Mouse (Mus musculus): ENCODE results near the gene Tssk2.

GRCm38 (mm10) chr16:17911052-17911595, 12.7 kb downstream of the Tssk2 start, which contains the start of gene Ess2:
- no peak for TF ChIP-seq GATA1 (IDR thresholded peaks at IDR 0.05; ENCODE audit: borderline replicate concordance, low read length)
- TF ChIP-seq FLI1 (IDR thresholded peaks at IDR 0.05; ENCODE audit: low read length) = no peak
